Mouse (Mus musculus): ENCODE results near the gene Plk1. TPM values are rescaled to one million over a fixed set of nuclear protein-coding genes. Genes with fewer than 3 reads are reported as not detected.

Plk1 gene
- polyA plus RNA-seq, 1 experiment from 2014 or later, result 125 TPM

GRCm38 (mm10) chr7:122193919-122194318, 34.7 kb downstream of the Plk1 start:
- Histone ChIP-seq H3K4me1 (no peaks in the 10 kb centered on the region), H3K4me2 (no peak overlapping the region), H3K9me3 (no peaks in the 10 kb centered on the region; the same call in 1 of the 2 replicates), H3K27me3 (no peaks in the 10 kb centered on the region), H3K4me3 (no peak overlapping the region), H3K27ac (no peak overlapping the region), H3K36me3 (no peaks in the 10 kb centered on the region), H3K9ac (no peak overlapping the region)
- no peak for ATAC-seq (ENCODE audit: insufficient number of reproducible peaks, insufficient read depth, low FRiP score, low TSS enrichment, low read depth)

- ATAC-seq (ENCODE audit: insufficient number of reproducible peaks, insufficient read depth, low FRiP score, low TSS enrichment, low read depth), result no peak
- no peak overlapping the region for H3K4me2 ChIP-seq
- H3K27me3 ChIP-seq, result no peaks in the 10 kb centered on the region
- H3K9ac ChIP-seq, result no peak overlapping the region
- H3K27ac ChIP-seq, result no peak overlapping the region
- no peak overlapping the region for H3K4me3 ChIP-seq
- no peaks in the 10 kb centered on the region; the same call in 1 of the 2 replicates for H3K9me3 ChIP-seq
- 80% methylated on average over 9 of the region's 9 CpGs for WGBS
- H3K4me1 ChIP-seq, result no peaks in the 10 kb centered on the region
- H3K36me3 ChIP-seq, result no peaks in the 10 kb centered on the region
These were observed 37.5 kb downstream of the Plk1 start for GRCm38 (mm10) chr7:122196771-122197170.

GRCm38 (mm10) chr7:122197306-122197705, 38.1 kb downstream of the Plk1 start:
- Histone ChIP-seq H3K27ac (no peak overlapping the region), H3K27me3 (no peaks in the 10 kb centered on the region), H3K4me1 (no peaks in the 10 kb centered on the region), H3K36me3 (no peaks in the 10 kb centered on the region), H3K9ac (no peak overlapping the region), H3K9me3 (no peaks in the 10 kb centered on the region; the same call in 1 of the 2 replicates), H3K4me2 (no peak overlapping the region), H3K4me3 (no peak overlapping the region)
- 34% methylated on average over 4 of the region's 4 CpGs for WGBS
- ATAC-seq (ENCODE audit: insufficient number of reproducible peaks, insufficient read depth, low FRiP score, low TSS enrichment, low read depth), result no peak

GRCm38 (mm10) chr7:122199296-122199695, 40.1 kb downstream of the Plk1 start:
- no peak for ATAC-seq (ENCODE audit: insufficient number of reproducible peaks, insufficient read depth, low FRiP score, low TSS enrichment, low read depth)
- no peaks in the 10 kb centered on the region; the same call in 1 of the 2 replicates for H3K9me3 ChIP-seq
- 30% methylated on average over 5 of the region's 5 CpGs for WGBS
- H3K9ac ChIP-seq, result no peak overlapping the region
- no peak overlapping the region for H3K4me3 ChIP-seq
- no peaks in the 10 kb centered on the region for H3K27me3 ChIP-seq
- H3K4me1 ChIP-seq, result no peaks in the 10 kb centered on the region
- no peaks in the 10 kb centered on the region for H3K36me3 ChIP-seq
- no peak overlapping the region for H3K4me2 ChIP-seq
- H3K27ac ChIP-seq, result no peak overlapping the region

DNA sequence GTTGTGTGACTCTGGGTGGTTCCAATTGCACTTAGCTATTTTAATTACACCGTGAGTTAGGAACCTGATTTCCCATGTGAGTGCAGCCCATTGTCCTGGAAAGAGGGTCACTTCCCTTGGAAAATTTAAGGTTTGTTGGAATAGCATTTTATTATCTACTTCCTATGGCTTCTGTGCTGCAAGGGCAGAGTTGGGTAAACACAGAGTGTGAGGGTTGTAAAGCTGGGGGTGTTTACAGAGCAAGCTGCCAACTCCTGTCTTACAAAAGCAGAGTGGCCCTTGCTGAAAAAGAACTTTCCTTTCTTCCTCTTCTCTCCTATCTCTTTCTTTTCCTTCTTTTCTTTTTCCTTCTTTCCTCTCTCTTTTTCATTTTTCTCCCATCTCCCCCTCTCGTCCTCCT, 44.7 kb downstream of the Plk1 start:
- no peaks in the 10 kb centered on the region for H3K27me3 ChIP-seq
- 49% methylated on average over 2 of the region's 2 CpGs for WGBS
- H3K4me2 ChIP-seq, result no peak overlapping the region
- no peak overlapping the region for H3K4me3 ChIP-seq
- H3K4me1 ChIP-seq, result no peaks in the 10 kb centered on the region
- H3K36me3 ChIP-seq, result no peaks in the 10 kb centered on the region
- H3K9ac ChIP-seq, result no peak overlapping the region
- no peaks in the 10 kb centered on the region for H3K9me3 ChIP-seq
- ATAC-seq (ENCODE audit: insufficient number of reproducible peaks, insufficient read depth, low FRiP score, low TSS enrichment, low read depth), result no peak
- H3K27ac ChIP-seq, result no peak overlapping the region

GRCm38 (mm10) chr7:122206121-122206520, 46.9 kb downstream of the Plk1 start:
- H3K9ac ChIP-seq, result no peak overlapping the region
- no peak overlapping the region for H3K27ac ChIP-seq
- WGBS, result 71% methylated on average over 2 of the region's 2 CpGs
- no peak for ATAC-seq (ENCODE audit: insufficient number of reproducible peaks, insufficient read depth, low FRiP score, low TSS enrichment, low read depth)
- H3K4me3 ChIP-seq, result no peak overlapping the region
- H3K4me2 ChIP-seq, result no peak overlapping the region
- H3K4me1 ChIP-seq, result no peaks in the 10 kb centered on the region
- no peaks in the 10 kb centered on the region for H3K27me3 ChIP-seq
- no peaks in the 10 kb centered on the region for H3K36me3 ChIP-seq
- no peaks in the 10 kb centered on the region for H3K9me3 ChIP-seq

DNA sequence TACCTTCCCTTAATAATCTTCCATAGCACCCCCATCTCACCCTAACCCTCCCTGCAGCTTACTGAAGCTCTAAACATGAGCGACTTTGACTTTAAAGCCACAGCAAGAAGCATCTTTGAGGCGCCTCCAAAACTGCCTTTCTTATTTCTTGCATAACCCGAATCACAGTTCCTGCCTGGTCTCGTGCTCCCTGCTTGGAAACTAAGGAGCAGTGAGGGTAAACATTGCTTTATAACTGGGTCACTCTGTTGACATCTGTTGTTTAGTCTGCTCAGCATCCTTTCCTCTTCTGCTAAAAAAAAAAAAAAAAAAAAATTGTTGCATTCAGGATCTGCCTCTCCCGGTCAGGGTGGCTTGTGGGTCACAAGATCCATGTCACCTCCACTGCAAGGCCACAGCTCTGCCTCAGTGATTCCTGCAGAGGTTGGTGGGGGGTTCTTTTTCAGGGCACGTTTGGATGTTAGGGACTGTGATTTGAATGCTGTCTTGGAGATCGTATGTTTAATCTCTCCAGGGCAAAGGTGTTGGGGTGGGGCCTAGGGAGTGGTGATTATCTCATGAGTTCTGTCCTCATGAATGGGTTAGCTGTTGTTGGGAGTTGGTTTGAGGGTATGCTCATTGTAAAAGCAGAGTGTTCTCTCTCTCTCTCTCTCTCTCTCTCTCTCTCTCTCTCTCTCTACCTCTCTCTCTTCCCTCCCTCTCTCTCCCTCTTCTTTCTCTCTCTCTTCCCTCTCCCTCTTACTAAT, 49.2 kb downstream of the Plk1 start:
- no peak for ATAC-seq (ENCODE audit: insufficient number of reproducible peaks, insufficient read depth, low FRiP score, low TSS enrichment, low read depth)
- H3K36me3 ChIP-seq, result no peaks in the 10 kb centered on the region
- H3K9ac ChIP-seq, result no peak overlapping the region
- 55% methylated on average over 7 of the region's 7 CpGs for WGBS
- no peaks in the 10 kb centered on the region for H3K4me1 ChIP-seq
- H3K27me3 ChIP-seq, result no peaks in the 10 kb centered on the region
- no peak overlapping the region for H3K27ac ChIP-seq
- no peak overlapping the region for H3K4me3 ChIP-seq
- no peaks in the 10 kb centered on the region for H3K9me3 ChIP-seq
- H3K4me2 ChIP-seq, result no peak overlapping the region

GRCm38 (mm10) chr7:122219315-122219801, 60.1 kb downstream of the Plk1 start, which contains the start of gene Chp2:
Gene Chp2, plus strand, starts transcription at chr7:122219496.
- Histone ChIP-seq H3K9ac (no peak within 1 kb of the TSS), H3K36me3 (no peaks in the 10 kb centered on the region), H3K4me2 (peak within 1 kb of the TSS; percentile 42), H3K4me3 (peak within 1 kb of the TSS; percentile 11; the same call in 1 of the 2 replicates), H3K9me3 (no peaks in the 10 kb centered on the region), H3K27me3 (peaks cover 20% of the 10 kb centered on the region), H3K4me1 (peaks cover 4% of the 10 kb centered on the region; the same call in 1 of the 2 replicates), H3K27ac (no peak within 1 kb of the TSS)
- WGBS, result 23% methylated on average over 20 of the region's 20 CpGs
- no peak for ATAC-seq (ENCODE audit: insufficient number of reproducible peaks, insufficient read depth, low FRiP score, low TSS enrichment, low read depth)

Other genes starting within 250 kb of the Plk1 start
- gene Cog7, start 177.7 kb upstream of the Plk1 start, polyA plus RNA-seq (2015; fragmentation: Nextera tagmentation; extraction: Ambion mirVana), result 20.4 and 24.8 TPM in 2 replicates
- gene Gga2, start 138.2 kb upstream of the Plk1 start, polyA plus RNA-seq (2015; fragmentation: Nextera tagmentation; extraction: Ambion mirVana), result 96.7 and 96.9 TPM in 2 replicates
- 73.4 and 76.9 TPM in 2 replicates for gene Ubfd1, start 92.3 kb upstream of the Plk1 start, polyA plus RNA-seq (2015; fragmentation: Nextera tagmentation; extraction: Ambion mirVana)
- gene Ears2, start 92.2 kb upstream of the Plk1 start, polyA plus RNA-seq (2015; fragmentation: Nextera tagmentation; extraction: Ambion mirVana), result 14.4 and 14.7 TPM in 2 replicates
- 623 and 680 TPM in 2 replicates for gene Ndufab1, start 57.6 kb upstream of the Plk1 start, polyA plus RNA-seq (2015; fragmentation: Nextera tagmentation; extraction: Ambion mirVana)
- gene Palb2, start 26.5 kb upstream of the Plk1 start, polyA plus RNA-seq (2015; fragmentation: Nextera tagmentation; extraction: Ambion mirVana), result 14.7 and 16.2 TPM in 2 replicates
- gene Dctn5, start 26.4 kb upstream of the Plk1 start, polyA plus RNA-seq (2015; fragmentation: Nextera tagmentation; extraction: Ambion mirVana), result 128 and 129 TPM in 2 replicates
- not detected in 2 replicates for gene Ern2, start 26.8 kb downstream of the Plk1 start, polyA plus RNA-seq (2015; fragmentation: Nextera tagmentation; extraction: Ambion mirVana)
- gene Chp2, start 60.1 kb downstream of the Plk1 start, polyA plus RNA-seq (2015; fragmentation: Nextera tagmentation; extraction: Ambion mirVana), result 0.48 TPM in 1 of 2 replicates, not detected in the other
- gene Prkcb, start 129.3 kb downstream of the Plk1 start, polyA plus RNA-seq (2015; fragmentation: Nextera tagmentation; extraction: Ambion mirVana), result 5.9 and 6.1 TPM in 2 replicates

Measured in embryonic facial prominence, embryonic 13.5 days (tissue).